Mouse (Mus musculus) megakaryocyte-erythroid progenitor cell, adult 5-6 weeks (primary cell): ENCODE results near the gene Nup62cl. TPM values are rescaled to one million over a fixed set of nuclear protein-coding genes. Genes with fewer than 3 reads are reported as not detected.
A peak's percentile ranks its signal among the peaks of the same experiment; 100 is the strongest.

Experiments used
- ATAC-seq: replicated peaks from 2 replicates; pipeline ENCODE4 v1.8.0; 2016; ENCODE audit warnings: mild to moderate bottlenecking, inconsistent platforms; ENCODE audit not compliant: severe bottlenecking, poor library complexity, low FRiP score, low TSS enrichment
- total RNA-seq, 2 experiments: library from RNA; stranded (forward) in 1 of 2; stranded (reverse) in 1 of 2; fragments of 200-1000, 215-1000 nt in 1 of 2; fragments of >200 nt in 1 of 2; fragmentation: Nextera tagmentation in 1 of 2; gene quantifications; 2 replicates each; pipeline ENCODE4 v1.2.3; 2014 to 2017

Nup62cl gene
- total RNA-seq (2014; fragmentation: Nextera tagmentation): not detected in 2 replicates
- not detected in 2 replicates for total RNA-seq (2017)

DNA sequence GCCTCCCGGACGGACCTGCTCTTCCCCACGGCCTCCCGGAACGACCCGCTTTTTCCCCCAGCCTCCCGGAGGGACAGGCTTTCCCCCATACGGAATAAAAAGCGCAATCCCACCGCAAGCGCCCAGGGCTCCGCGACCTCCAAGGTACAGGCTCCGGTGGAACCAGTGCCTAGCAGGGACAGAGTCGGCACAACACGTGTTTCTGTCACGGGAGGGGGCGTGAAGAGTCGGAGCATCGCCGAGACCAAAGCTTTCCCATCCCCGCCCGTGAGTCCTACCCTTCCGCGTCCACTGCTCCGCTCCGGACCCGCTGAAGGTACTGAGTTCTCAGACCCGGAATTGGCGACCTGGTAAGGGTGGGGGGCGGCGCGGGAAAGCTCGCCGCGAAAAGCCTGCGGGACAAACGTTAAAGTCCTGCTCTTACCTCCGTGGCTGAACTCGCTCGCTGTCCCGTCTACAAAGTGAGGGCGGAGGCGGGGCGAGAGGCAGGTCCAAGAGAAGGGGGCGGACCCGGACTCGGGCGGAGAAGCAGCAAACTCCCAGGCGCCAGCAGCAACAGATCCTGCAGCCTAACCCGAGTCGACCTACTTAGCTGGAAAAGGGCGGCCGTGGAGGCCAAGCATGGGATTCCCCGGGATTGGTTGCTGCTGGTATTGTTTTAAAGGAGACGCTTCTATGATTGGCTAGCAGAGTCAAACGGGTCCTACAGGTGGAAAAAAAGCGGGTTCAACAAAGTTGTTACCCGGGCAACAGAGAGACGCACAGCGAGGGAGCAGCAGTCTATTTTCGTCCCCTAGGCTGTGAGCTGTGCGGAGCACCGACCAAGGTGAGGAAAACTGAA, at the start of gene Nup62cl, which contains the start of gene Pih1h3b:
Gene Nup62cl, minus strand, starts transcription at position 578 of the 841 bp plus-strand sequence.
Gene Pih1h3b, plus strand, starts transcription at position 745 of the 841 bp plus-strand sequence.
- ATAC-seq: peak; percentile 99

DNA sequence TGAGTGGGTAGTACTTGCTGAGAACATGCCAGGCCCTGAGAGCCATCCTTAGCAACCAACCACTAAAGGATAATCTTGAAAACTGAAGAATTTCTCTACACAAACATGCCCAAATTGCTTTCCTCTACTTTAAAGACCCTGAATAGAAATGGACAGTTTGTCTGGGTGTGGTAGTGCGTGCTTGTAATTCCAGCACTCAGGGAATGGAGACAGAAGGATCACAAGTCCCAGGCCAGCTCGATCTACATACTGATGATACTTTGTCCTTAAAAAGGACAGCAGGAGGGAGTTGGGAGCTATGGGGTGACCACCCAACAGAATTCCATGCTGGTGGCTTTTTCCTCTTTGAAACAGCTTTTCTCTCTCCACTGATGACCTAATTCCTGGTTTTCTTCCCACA, 31.6 kb upstream of the Nup62cl start:
- ATAC-seq: no peak

DNA sequence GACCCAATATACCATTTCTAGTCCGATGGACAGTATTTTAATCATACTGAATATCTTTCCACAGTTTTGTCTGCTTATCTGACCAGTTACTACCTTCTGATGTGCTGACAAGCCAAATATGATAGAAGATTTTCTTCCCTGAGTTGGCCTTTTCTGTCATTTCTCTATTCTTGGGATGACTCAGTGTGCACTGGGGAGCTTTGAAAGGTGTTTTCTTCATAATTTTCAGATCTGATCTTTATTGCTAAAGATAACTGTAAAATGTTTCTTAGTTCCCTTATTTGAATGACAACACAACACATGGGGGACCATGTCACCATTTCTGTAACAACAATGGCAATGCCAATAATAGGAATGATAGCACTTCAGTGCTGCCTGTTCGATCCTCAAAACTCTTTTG, 20.0 kb upstream of the Nup62cl start:
- no peak for ATAC-seq

DNA sequence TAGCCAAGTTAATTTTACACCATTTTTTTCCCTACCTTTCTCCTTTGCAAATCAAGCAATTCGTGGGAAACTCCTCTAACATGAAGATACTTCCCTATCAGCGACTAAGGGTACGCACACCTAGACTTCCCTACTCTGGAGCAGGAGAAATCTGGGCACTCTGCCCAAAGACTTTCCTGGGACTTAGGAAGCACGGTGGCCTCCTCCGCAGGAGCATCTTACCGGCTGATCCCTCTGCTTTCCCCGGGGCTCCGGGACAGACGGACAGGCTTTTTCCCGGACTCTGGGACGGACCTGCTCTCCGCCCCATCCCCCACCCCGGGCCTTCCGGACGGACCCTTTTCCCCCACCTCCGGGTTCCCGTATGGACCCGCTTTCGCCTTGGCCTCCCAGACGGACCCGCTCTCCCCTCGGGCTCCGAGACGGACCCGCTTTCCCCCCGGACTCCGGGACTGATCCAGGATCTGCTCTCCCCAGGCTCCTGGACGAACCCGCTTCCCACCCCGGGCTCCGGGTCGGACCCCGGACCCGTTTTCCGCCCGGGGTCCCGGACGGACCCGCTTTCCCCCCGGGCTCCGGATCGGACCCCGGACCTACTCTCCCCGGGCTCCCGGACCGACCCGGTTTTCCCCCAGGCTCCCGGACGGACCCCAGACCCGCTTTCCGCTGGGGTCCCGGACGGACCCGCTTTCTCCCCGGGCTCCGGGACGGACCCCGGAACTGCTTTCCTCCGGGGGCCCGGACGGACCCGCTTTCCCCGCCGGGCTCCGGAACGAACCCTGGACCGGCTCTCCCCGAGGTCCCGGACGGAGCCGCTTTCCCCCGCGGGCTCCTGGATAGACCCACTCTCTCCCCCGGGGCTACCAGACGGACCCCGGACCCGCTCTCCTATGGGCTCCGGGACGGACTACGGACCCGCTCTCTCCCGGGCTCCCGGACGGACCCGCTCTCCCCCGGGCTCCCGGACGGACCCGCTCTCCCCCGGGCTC, 1.3 kb downstream of the Nup62cl start:
- no peak for ATAC-seq

DNA sequence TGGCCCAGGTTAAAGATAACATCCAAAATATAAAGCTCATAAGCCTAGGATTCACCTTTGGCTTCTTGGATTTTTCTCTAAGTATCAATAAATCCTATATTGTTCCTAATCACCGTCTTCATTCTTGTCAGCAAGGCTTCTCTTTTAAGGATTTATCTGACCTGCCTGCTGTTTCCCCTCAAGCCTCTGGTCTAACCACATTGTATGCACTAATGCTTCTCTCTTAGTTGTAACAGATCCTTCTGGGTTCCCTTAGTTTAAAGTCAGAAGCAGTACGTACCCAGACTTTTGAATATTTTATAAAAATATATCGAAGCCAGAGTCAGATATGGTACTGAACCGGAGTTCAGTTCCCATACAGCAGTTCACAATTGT, 63.8 kb downstream of the Nup62cl start:
- ATAC-seq: peak; percentile 57

DNA sequence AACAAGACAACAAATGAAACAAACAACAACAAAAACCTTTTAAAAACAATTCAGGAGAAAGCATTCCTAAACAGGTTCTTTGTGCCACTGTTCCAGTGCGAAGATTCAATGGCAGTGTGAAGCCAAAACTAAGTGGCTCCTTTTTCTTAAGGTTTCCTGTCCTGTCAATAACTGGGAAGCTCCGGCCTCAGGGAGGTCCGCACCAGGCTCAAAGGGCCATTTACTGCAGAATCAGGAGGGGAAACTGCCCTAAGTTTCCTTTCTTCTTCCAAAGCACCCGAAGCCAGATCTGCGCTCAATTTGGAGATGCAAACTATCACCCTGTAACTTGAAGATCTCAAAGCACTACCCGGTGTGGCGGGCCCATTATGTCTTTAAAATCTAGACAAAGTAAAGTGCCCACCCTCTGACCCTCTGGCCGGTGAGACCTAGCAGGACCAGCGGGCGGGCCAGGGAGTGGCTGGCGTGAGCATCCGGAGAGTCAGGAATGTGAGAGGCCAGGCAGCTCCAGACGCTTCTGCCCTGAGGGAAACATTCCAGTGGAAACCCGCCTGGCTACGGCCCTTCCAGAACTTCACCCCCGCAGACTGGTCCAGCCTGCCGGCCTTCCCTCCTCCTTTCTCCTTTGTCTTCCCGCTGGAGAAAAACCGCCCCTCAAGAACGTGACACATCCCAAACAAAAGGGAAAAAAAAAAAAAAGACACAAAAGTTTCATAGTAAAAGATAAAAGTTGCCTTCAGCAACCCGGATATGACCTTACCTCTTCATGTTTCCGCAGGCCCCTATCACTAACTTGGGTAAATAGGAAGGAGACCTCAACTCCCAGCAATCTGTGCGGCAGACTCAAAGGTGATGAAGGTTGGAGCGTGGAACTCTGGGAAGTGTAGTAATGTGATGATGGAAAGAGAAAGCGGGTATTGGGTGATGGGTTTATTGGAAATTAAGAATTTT, 64.5 kb downstream of the Nup62cl start, which contains the start of gene Rbm41:
Gene Rbm41, minus strand, starts transcription at position 856 of the 951 bp plus-strand sequence.
- peak; percentile 98 for ATAC-seq

DNA sequence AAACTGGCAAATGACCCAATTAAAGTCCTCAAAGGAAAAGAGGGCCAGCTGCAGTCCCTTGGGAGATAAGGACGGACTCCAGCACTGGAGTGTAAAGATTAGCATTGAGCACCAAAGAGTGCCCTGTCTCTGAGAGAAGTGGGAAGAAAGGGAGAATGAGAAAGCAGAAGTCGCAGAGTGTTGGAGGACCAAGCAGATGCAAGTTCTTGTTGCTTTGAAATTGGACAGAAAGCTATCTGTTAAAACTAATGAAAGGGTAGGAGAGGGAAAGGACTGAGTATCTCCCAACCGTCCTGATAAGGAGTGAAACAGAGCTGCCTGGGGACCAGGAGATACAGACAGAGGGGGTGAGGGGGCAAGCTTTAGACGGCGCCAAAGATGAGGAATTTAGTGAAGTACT, 80.4 kb downstream of the Nup62cl start:
- peak; percentile 97 for ATAC-seq

Other genes with a start within 250 kb of the Nup62cl start
- 0.28 and 0.30 TPM in 2 replicates for gene Morc4, start 191.0 kb downstream of the Nup62cl start, total RNA-seq (2014; fragmentation: Nextera tagmentation)
- 2.4 TPM in 1 of 2 replicates, not detected in the other for gene Morc4, start 191.0 kb downstream of the Nup62cl start, total RNA-seq (2017)
- gene Rbm41, start 64.1 kb downstream of the Nup62cl start, total RNA-seq (2014; fragmentation: Nextera tagmentation): 10.4 and 15.1 TPM in 2 replicates
- 10.6 and 12.1 TPM in 2 replicates for gene Rbm41, start 64.1 kb downstream of the Nup62cl start, total RNA-seq (2017)
- gene Pih1h3b, start 167 bp upstream of the Nup62cl start, total RNA-seq (2014; fragmentation: Nextera tagmentation): not detected in 2 replicates
- not detected in 2 replicates for gene Pih1h3b, start 167 bp upstream of the Nup62cl start, total RNA-seq (2017)